Mouse (Mus musculus) cerebellum, postnatal 4 days (tissue): ENCODE results near the gene Crebl2.
A peak's percentile ranks its signal among the peaks of the same experiment; 100 is the strongest.

Experiments used
- DNase-seq, 2 experiments: peaks; one replicate each; pipeline ENCODE4 v3.0.0; 2022; ENCODE audit warnings: low spot score in 2 of 2, mixed read lengths in 1 of 2

The Crebl2 gene

DNA sequence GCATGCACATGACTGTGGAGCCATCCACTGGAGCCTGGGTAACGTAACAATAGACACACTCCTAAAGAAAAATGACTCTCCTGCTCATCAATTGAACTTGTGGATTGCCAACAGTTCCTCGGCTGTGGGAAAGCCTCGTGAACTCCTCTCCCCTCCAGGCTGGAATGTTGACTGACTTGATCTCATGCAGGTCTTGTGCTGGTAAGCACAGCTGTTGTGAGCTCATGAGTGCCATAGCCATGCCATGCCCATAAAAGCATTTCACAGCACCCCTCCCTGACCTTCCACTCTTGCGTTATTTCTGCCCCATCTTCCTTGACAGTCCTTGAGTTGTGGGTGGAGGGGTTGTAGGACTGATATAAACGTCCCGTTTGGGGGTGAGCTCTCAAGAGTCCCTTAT lies 9.5 kb upstream of the Crebl2 start:
- no peak for DNase-seq

DNA sequence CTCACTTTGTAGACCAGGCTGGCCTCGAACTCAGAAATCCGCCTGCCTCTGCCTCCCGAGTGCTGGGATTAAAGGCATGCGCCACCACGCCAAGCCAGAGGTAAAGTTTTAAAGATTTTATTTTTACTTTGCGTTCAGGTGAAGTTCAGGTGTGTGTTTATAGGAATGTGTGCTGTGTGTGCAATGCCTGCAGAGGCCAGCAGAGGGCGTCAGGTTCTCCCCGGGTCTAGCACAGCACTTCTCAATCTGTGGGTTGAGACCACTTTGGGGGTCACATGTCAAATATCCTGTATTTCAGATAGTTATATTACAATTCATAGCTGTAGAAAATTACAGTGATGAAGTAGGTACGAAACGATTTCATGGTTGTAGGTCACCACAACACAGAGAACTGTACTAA lies 7.1 kb upstream of the Crebl2 start:
- DNase-seq, result no peak

DNA sequence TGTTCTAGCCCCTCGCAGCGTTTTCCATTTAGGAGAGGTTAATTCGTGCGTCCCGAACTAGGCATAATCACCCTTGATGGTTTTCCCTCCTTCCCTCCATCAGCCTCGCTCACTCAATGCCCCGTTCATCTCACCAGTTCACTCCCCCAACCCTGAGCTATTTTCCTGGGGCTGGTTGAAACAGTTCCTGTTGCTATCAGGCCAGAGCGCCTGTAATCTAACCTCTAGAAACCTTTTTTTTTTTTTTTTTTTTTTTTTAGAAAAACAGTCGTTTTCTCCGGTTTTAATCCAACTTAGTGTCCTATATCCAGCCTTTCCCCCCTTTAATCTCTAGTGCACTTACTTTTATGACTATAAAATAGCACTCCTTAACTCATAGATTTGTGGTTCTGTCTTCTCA lies 822 bp downstream of the Crebl2 start:
- DNase-seq, result no peak

DNA sequence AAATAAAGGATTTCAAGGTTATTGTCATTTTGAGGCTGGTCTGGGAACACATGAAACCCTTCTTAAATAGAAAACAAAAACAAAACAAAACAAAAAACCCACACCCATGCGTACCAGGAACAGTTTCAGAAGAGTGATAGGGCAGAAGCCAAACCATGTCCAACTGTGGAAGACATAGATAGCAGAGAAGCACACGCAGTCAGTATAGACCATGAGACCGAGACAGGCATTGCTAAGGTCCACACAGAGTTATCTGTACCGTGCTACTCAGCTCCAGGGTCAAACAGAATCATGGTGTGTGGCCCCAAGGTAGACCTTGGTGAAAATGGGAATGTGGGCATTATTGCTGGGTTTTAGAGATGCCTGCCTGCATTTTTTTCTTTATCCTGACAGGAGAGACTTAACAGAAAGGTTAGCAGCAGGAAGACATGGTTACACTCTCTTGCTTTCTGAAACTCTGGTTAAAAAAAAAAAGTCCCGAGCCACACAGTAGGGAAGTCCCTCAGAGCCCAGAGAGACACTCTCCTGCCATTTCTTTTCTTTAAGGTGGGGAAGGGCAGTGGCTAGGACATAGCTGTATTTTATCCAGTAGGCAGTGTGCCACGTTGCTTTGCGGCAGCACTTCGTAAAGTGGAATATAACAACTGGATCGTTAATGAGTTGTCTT lies 4.8 kb downstream of the Crebl2 start:
- DNase-seq, result no peak

DNA sequence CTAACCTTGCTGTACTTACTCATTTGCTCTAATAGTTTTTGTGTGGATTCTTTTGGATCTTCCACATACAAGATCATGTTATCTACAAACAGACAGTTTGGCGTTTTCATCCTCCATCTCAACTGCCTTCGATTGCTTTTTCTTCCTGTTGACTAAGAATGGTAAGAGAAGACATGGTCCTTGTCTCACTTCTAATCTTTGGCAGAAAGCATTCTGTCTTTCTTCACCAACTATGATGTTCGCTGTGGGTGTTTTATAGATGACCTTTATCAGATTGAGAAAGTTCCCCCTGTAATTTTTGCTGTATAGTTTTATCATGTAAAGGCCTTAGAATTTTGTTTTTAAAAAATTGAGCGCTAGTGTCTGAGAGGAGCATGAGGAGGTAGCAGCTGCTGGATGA lies 8.2 kb downstream of the Crebl2 start:
- DNase-seq, result no peak

DNA sequence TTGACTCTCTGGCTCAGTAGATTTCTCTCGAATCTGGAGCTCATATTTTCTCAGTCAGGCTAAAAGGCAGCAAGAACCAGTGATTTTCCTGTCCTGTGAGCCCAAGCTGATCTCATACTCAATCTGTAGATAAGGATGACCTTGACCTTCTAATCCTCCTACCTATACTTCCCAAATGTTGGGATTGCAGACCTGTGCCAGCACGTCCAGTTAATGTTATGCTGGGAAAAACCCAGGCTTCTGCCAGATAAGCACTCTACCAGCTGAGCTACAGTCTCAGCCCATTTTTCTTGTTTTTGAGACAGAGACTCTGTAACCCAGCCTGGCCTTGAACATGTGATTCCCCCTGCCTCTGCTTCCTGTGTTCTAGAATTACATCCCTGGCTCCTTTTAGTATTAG lies 10.4 kb downstream of the Crebl2 start:
- DNase-seq, result no peak

DNA sequence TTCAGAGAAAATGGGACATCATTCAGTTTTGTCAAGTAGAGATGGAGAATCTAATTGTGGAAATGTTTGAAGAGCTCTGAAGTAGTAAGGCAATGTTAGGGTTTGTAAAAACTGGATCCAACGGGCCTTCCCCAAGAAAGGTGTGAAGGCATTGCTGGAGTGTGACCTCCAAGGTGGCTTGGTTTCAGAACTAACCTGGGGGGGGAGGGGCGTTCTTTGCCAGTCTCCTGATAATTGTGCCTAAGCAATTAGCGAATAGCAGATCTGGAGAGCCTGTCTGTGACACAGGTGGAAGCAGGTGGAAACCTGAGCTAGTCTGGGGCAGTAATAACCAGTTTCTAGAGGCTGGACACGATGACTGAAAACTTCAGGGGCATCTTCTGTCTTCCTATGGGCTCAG lies 15.8 kb downstream of the Crebl2 start:
- DNase-seq, result no peak

DNA sequence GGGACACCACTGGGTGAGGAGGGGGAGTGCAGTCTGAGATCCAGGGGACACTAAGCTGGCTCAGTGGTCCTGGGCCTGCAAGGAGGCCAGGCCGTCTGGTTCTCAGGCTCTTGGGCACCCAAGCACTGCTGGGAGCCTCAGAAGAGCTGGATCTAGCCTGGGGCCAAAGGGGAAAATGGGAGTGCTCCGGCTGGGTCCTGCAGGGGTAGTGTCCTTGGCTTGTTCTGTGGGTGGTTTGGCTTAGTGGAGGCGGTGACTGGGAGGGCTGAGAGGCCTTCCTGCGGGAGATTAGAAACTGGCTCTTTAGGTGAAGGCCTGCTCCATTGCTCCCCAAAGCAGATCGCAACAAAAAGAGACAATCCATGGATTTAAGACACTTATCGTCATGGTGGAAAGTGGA lies 16.4 kb downstream of the Crebl2 start:
- DNase-seq, result no peak

DNA sequence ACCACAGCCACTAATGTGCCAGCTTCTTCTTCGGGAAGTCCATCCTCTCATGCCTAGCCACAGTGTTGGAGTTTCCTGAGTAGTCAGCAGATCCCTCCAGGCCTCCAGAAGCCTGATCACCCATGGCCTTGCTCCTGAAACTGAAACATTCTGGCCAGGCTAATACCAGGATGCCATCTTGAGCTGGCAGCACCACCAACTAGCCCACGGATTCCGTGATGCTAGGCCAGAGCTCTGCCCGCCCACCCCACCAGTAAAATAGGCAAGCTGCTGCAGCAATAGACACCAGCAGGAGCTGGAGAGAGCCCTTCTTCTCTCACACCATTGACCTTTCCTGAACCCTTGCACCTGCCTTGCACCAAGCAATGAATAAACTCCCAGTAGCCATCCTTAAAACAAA lies 17.6 kb downstream of the Crebl2 start:
- DNase-seq, result no peak

DNA sequence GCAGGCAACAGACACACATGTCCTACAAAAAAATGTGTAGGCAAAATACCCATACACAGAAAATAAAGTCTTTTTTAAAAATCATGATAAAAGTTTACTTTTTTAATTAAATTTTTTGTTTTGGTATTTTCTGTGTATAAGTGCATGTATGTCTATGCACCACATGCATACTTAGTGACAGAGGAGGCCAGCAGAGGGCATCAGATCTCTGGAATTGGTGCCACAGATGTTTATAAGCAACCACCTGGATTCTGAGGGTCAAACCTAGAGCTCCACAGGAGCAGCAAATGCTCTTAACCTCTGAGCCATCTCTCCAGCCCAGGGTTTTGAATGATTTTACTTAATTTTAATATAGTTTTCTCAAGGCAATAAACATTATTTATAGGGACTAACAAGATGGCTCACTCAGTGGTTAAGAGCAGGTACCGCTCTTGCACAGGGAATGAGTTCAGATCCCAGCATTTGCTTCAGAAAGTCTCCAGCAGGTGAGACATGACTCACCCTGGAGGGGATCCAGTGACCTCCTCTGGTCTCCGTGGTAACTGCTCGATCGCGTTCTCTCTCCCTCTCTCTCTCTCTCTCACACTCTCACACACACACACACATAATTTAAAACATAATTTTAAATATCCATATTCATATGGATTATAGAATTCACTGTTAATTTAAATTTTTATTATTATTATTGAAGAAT lies 18.4 kb downstream of the Crebl2 start:
- no peak for DNase-seq

DNA sequence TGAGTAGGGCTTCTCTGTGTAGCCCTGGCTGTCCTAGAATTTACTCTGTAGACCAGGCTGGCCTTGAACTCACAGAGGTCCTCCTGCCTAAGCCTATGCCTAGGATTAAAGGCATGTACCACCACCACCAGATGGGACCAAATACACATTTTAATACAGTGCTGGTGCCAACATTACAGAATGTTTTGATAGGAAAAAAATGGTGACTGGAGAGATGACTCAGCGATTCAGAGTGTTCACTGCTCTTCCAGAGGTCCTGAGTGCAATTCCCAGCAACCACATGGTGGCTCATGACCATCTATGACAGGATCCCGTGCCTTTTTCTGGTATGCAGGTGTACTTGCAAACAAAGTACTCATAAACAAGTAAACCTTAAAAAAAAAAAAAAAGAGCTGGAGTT lies 19.5 kb downstream of the Crebl2 start:
- no peak for DNase-seq

DNA sequence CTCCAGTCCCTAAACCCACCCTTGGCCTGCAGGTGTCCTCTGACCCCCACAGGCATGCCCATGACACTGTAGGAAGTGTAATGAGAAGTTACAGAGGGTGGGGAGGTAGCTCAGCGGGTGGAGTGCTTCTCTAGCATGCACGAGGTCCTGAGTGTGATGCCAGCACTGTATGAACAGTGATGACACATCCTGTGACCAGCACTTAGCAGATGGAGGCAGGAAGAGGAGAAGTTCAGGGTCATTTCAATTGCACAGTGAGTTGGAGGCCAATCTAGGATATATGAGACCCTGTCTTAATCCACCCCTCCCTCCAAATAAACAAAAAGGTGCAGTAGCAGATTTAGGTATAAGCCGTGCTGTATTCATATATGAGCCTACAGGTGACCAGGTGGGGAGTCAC lies 20.0 kb downstream of the Crebl2 start:
- no peak for DNase-seq

DNA sequence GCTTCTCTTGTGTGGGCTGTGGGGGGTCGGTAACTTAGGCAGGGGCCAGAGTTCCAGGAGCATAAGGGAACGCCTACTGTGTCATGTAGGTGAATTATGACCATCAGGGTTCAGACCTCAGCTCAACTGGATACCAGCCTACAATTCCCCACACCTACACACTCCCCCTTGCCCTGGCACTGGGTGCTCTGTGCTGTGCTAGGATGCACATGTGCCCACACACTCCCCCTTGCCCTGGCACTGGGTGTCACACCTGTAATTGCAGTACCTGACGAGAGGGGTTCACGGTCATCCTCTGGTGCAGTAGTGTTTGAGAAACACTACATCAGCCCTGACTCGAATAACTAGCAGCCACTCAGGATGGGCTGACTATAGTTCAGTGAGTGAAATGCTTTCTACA lies 24.8 kb downstream of the Crebl2 start:
- no peak for DNase-seq

DNA sequence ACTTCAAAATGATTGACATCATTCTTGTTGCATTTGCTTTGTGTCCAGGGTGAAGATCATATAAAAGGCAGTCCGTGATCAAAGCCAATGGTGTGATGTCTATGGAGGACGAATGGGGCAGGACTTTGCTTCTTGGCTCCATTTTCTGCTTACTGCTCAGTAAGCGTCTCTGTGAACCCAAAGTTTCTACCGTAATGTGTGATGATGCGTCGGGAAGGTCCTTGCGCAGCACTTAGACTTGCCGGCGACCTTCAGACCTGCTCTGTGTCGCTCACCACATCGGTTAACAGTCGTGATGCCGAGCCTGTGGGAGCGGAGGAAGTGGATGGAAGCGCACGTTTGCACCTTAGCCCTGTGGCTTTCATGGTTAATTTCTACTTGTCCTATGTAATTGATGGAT lies 26.0 kb downstream of the Crebl2 start:
- no peak for DNase-seq

DNA sequence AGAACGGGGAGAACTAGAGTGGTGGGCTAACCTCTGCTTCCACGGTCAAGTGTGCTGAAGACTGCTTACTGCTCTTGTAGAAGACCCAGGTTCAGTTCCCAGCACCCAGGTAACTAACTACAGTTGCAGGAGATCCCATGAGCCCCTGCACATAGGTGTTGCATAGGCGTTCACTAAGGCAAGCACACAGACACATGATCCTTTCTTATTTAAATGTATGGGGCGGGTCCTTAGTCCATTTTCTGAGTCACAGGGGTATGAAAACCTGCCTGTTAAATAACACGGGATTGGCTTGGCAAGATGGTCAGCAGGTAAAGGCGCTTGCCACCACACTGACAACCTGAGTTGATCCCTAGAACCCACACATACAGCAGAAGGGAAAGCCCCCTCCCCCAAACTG lies 29.1 kb downstream of the Crebl2 start:
- no peak for DNase-seq

DNA sequence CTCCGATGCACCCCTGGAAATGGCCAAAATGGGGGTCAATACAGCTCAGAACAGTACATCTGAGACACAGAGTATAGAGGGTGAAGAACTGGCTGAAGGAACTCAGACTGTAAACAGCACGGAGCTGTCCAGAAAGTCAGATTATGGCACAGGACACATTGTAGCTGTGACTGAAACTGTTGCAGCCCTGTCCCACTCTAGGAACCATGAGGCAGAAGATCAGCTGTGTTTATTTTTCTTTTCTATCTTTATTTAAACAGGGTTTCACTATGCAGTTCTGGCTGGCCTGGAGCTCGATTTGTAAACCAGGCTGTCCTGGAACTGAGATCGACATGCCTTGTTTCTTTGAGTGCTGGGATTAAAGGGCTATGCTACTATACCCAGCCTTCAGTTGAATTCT lies 30.3 kb downstream of the Crebl2 start:
- DNase-seq, result no peak

DNA sequence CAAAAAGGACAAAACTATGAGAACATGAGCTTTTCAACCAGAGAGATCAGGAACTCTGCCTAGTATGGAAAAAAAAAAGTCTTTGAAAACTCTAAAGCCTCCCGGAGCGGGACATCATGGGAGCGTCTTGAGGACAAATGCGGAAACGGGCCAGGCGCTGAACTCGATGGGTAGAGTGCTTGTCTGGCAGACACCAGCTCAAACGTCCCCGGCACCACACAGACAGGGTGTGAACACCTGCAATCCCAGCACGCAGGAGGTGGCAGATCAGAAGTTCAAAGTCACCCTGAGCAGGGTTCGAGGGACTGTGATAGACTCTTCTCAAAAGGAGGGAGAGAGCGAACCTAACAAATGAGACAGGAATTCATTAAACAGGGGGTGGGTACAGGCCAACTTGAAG lies 31.4 kb downstream of the Crebl2 start:
- no peak for DNase-seq

DNA sequence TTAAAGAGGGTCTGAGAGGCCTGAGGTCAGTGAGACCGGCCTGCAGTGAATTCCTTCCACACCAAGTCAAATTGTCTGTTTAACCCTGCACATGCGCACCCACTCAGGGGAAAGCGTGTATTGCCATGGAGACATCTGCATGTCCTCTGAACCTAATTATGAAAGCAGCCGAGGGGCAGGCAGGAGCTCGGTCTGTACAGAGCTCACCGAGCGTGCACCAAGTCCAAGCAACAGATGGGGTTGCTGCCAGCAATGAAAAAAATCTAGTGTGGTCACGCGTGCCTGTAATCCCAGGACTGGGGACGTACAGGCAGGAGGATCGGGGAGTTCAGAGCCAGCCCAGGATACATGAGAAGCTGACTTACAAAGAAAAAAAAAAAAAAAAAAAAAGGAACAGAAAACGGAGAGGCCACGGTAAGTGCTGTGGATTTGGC lies 32.7 kb downstream of the Crebl2 start:
- DNase-seq, result peak in 1 of 2 experiments; percentile 26

DNA sequence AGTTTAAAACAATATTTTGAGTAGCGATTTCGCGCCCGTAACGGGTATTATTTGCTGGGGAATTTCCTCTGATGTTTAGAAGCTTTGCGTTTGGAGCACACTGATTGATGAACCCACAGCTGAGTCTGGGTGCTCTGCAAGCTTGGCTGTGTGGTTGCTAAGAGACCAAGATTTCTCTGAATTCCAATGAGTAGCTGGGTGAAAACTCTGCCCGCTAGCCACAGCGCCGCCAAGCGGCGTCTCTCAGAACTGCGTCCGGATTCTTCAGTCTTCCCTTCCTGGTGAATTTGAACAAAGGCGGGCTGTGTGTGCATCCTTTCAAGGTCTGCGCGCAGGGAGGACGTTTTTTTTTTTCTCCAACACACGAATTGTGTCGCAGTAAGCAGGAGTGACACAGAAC lies 33.2 kb downstream of the Crebl2 start:
- peak; percentile 100 for DNase-seq

DNA sequence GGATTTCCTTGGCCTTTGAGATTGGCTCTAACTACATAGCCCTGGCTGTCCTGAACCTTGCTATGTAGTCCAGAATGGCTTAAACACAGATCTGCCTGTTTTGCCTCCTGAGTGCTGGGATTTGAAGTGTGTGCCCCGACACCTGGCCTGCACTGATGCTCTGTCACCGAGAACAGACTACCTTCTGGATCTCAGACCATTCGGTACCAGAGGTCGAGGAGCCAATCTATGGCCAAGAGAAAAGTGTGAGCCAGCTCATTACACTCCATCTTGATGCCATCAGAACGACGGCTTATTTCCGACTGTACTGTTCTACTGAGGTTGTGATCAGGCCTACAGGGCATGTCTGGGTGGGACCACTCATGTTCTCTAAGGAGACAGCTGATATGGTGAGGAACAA lies 36.2 kb downstream of the Crebl2 start:
- DNase-seq, result no peak

DNA sequence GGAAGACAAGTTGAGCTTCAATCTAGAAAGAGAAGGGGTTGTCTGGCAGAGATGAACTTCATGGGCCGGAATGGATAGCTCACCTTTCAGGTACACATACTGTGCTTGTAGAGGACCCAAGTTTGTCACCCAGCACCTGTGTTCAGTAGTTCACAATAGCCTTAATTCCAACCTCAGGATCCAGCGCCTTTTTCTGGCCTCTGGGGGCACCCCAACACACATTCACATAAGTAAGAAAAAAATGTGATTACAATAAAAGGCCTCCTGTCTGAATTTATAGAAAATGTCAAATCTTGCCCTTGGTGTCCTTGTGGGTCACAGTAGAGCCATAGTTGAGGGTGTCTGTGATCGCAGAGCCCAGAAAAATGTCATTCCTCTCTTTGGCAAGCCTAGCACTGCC lies 37.4 kb downstream of the Crebl2 start:
- DNase-seq, result no peak

DNA sequence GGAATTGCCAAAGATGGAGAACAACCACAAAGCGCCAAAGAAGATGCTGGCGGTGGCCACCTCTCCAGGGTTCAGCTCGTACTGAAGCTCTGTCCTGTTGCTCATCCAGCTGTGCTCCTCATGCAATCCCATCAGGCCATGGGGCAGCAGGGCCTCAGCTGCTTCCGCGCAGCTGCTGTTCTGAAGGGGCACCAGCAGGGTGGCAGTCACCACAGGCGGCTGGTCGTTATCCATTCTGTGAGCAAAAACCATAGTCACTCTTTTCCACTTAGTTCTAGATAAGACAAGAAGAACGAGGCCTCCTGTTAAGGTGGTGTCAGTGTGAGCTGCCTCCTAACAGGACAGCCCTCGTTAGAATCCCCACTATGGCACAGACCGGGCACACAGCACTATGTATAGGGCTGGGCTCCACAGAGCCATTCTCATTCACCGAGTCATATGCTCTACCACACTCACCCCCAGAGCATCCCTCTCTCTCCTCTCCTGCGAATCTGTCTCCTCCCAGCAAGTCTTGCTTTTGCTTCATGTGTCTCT lies 40.3 kb downstream of the Crebl2 start:
- DNase-seq, result no peak

DNA sequence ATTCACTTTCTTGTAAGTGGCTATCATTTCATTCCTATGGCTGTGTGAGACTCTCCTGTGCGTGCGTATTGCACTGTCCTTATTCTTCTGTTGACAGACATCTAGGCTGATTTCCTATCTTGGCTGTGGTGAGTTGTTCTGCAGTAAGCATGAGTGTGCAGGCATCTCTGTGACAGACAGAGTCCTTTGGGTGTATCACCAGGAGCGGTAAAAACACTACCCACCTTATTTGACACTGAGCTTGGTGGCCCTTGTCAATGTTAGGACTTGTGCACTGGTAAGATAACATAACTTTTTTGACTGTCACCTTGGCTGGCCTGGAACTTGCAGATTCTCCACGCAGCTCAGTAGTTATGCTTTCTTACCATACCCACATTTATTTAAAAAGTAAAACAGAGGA lies 40.9 kb downstream of the Crebl2 start:
- DNase-seq, result no peak

DNA sequence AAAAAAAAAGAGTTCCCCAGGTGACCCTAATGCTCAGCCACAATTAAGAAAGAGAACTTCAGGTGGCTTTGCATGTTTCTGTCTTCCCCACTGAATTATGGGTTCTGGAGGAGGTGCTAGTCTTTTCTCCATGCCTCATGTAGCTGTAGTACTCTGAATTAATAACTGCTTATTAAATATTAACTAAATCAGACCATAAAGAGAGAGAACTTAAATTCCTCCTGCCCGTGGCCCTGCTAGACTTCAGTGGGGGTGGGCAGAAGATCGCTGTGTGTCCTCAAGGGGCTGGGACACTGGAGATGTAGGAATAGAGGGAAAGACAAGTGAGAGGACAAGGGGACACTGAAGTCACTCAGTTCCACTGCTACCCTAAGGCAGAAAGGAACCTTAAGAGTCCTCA lies 42.3 kb downstream of the Crebl2 start:
- DNase-seq, result no peak
